ENCODE assay signal across 8 mouse cellular contexts in genomic region chr6:91598942-91599341, GRCm38 (mm10).
DNase-seq lines count a peak whose midpoint lies in the region; ATAC-seq and TF ChIP-seq lines count a peak whose summit lies in the region.

No protein-coding gene starts in this region.

- peak; percentile 63 for DNase-seq in midbrain, postnatal 0 days (ENCODE audit: low spot score)
- peak; percentile 81 to 87 for DNase-seq in cerebellum, postnatal 10 days
- peak; percentile 88 for DNase-seq in layer of hippocampus, adult 9-11 months
- DNase-seq in lung, postnatal 25 days (ENCODE audit: low spot score): peak; percentile 97
- peak; percentile 88 for DNase-seq in urinary bladder, postnatal 14 days (ENCODE audit: low spot score)
- DNase-seq in thymus, postnatal 10 days (ENCODE audit: low spot score in 2 of 2): no peak

- ATAC-seq in midbrain, postnatal 0 days (ENCODE audit: low FRiP score): peak; percentile 71
- ATAC-seq in midbrain, embryonic 13.5 days: no peak
- ATAC-seq in heart, embryonic 11.5 days (replicated peaks; ENCODE audit: insufficient number of reproducible peaks, low FRiP score, low TSS enrichment): peak; percentile 55; the same call in 1 of the 2 replicates

- H3K4me2 ChIP-seq in midbrain, postnatal 0 days (ENCODE audit: low read depth, low read length, poor library complexity, severe bottlenecking): no peak overlapping the region
- no peak overlapping the region for H3K4me2 ChIP-seq in midbrain, embryonic 13.5 days (replicated peaks)
- H3K4me2 ChIP-seq in heart, embryonic 11.5 days: no peak overlapping the region

- no peak overlapping the region for H3K4me3 ChIP-seq in midbrain, postnatal 0 days (ENCODE audit: low read depth, low read length)
- no peak overlapping the region for H3K4me3 ChIP-seq in midbrain, embryonic 13.5 days (replicated peaks)
- H3K4me3 ChIP-seq in heart, embryonic 11.5 days (ENCODE audit: low read depth, low read length): no peak overlapping the region

- H3K4me1 ChIP-seq in midbrain, postnatal 0 days (ENCODE audit: insufficient read depth, low read length): no peaks in the 10 kb centered on the region
- no peaks in the 10 kb centered on the region for H3K4me1 ChIP-seq in midbrain, embryonic 13.5 days (replicated peaks)
- no peaks in the 10 kb centered on the region; the same call in 1 of the 2 replicates for H3K4me1 ChIP-seq in heart, embryonic 11.5 days (ENCODE audit: control insufficient read depth, insufficient read depth, low read length)

- no peaks in the 10 kb centered on the region for H3K27me3 ChIP-seq in midbrain, postnatal 0 days (ENCODE audit: insufficient read depth, low read length)
- no peaks in the 10 kb centered on the region for H3K27me3 ChIP-seq in midbrain, embryonic 13.5 days
- no peaks in the 10 kb centered on the region for H3K27me3 ChIP-seq in heart, embryonic 11.5 days (ENCODE audit: control insufficient read depth, insufficient read depth, low read length)

- no peak overlapping the region for H3K27ac ChIP-seq in midbrain, postnatal 0 days (ENCODE audit: low read depth, low read length)
- no peak overlapping the region for H3K27ac ChIP-seq in midbrain, embryonic 13.5 days
- H3K27ac ChIP-seq in heart, embryonic 11.5 days (ENCODE audit: low read depth, low read length): no peak overlapping the region

- no peaks in the 10 kb centered on the region for H3K36me3 ChIP-seq in midbrain, postnatal 0 days (ENCODE audit: insufficient read depth, low read length)
- no peaks in the 10 kb centered on the region for H3K36me3 ChIP-seq in midbrain, embryonic 13.5 days
- H3K36me3 ChIP-seq in heart, embryonic 11.5 days (ENCODE audit: control insufficient read depth, insufficient read depth, low read length): no peaks in the 10 kb centered on the region

- 61% methylated on average over 10 of the region's 10 CpGs for WGBS in midbrain, postnatal 0 days
- 65% methylated on average over 10 of the region's 10 CpGs for WGBS in midbrain, embryonic 13.5 days
- 57% methylated on average over 10 of the region's 10 CpGs for WGBS in heart, embryonic 11.5 days (ENCODE audit: insufficient replicate concordance)

- H3K9ac ChIP-seq in midbrain, postnatal 0 days (replicated peaks; ENCODE audit: low read length, poor library complexity, severe bottlenecking): no peak overlapping the region
- no peak overlapping the region for H3K9ac ChIP-seq in midbrain, embryonic 13.5 days (replicated peaks)
- no peak overlapping the region for H3K9ac ChIP-seq in heart, embryonic 11.5 days (ENCODE audit: low read depth, low read length)

- TF ChIP-seq CTCF in midbrain, postnatal 0 days (IDR thresholded peaks at IDR 0.05): no peak

- H3K9me3 ChIP-seq in midbrain, postnatal 0 days (ENCODE audit: low read length): no peaks in the 10 kb centered on the region
- H3K9me3 ChIP-seq in midbrain, embryonic 13.5 days: no peaks in the 10 kb centered on the region
- H3K9me3 ChIP-seq in heart, embryonic 11.5 days (replicated peaks; ENCODE audit: control insufficient read depth, low read length): no peaks in the 10 kb centered on the region

Comparison
In these comparisons a context has a peak if more than half of its experiments do, and no peak if none do; other contexts are left out.
1. DNase-seq: peak in midbrain, postnatal 0 days (single experiment), cerebellum, postnatal 10 days (2 of 2), layer of hippocampus, adult 9-11 months (single experiment), lung, postnatal 25 days (single experiment) and urinary bladder, postnatal 14 days (single experiment); none in thymus, postnatal 10 days (0 of 2).